Mouse (Mus musculus) thymus, adult 2 months (tissue): ENCODE measurements around the gene Nf1.

Experiments
- CTCF ChIP-seq: fragments of 200-500 bp; IDR thresholded peaks from 2 replicates; pipeline ENCODE4 v1.5.1; 2012; ENCODE audit warnings: mild to moderate bottlenecking, control low read depth, low read length, moderate library complexity, borderline replicate concordance; ENCODE audit not compliant: control insufficient read depth, poor library complexity, insufficient read depth; ENCODE audit errors: extremely low read depth
- POLR2A ChIP-seq: fragments of 200-500 bp; IDR thresholded peaks from 2 replicates; pipeline ENCODE4 v1.6.1; 2012; ENCODE audit warnings: mild to moderate bottlenecking, low read length, control low read depth, moderate library complexity; ENCODE audit not compliant: control insufficient read depth, poor library complexity, insufficient read depth; ENCODE audit errors: extremely low read depth

DNA sequence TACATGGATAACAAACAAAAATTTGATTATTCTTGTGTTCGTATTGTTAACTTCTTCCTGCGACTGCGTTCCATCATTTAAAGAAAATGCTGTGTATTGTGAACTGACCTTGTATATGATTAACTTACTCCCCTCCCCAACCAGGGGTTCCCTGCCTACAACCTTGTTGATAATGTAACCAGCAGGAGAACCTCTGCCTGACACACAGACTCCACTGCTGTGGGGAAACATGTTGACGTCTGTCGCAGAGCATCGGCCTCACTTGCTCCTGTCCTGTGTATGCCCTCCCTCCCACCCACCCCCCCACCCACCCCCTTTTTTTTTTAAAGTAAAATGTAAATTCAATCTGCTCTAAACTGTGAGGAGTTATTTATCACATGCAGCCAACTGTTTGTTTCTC, 241.8 kb downstream of the Nf1 start:
- TF ChIP-seq CTCF (no peak), POLR2A (no peak)
